Mouse (Mus musculus) G1E (cell line): Measurements from ENCODE around the gene Hand1.

Source experiments
- CTCF ChIP-seq: IDR thresholded peaks from 2 replicates; pipeline ENCODE4 v1.5.1; 2012; ENCODE audit warnings: low read depth, low read length, inconsistent platforms, mixed read lengths
- GATA1 ChIP-seq: IDR thresholded peaks from 2 replicates; pipeline ENCODE4 v1.6.1; 2012; ENCODE audit warnings: borderline replicate concordance, low read length, inconsistent platforms, mixed read lengths
- GATA2 ChIP-seq: IDR thresholded peaks from 2 replicates; pipeline ENCODE4 v1.6.1; 2012; ENCODE audit warnings: low read depth, low read length, inconsistent platforms, borderline replicate concordance
- TAL1 ChIP-seq: conservative IDR thresholded peaks from 2 replicates; pipeline ENCODE4 v1.6.1; 2012; ENCODE audit warnings: low read depth, low read length, inconsistent platforms, mixed read lengths

DNA sequence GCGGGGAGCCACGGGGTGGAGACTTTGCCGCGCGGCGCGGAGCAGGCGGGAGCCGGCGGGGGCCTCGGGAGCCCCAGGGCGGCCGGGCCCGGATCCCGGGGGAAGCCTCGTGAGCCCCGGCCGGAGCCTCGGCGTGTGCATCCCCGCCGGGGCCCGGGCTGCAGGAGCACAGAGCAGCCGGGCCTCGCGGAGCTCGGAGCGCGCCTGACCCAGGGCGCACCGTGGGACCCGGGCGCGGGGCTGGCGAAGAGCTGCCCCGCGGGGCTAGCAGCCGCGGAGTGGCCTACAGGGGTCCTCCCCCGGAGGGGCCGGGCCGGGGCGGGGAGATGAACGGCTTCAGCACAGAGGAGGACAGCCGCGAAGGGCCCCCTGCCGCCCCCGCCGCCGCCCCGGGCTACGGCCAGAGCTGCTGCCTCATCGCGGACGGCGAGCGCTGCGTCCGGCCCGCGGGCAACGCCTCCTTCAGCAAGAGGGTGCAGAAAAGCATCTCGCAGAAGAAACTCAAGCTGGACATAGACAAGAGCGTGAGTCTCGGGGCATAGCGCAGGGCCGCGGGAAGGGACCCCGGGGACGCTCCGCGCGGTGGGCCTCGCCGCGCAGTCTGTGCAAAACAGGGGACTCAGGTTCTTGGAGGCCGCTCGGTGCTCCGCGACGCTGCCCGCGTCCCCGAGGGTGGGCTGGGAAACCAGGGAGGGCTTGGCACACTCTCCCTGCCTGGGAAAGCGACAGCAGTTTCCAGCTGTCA is 30.7 kb downstream of the Hand1 start:
- TF ChIP-seq CTCF (no peak), TAL1 (no peak), GATA2 (no peak), GATA1 (no peak)
